Mouse (Mus musculus): Measurements from ENCODE around the gene Khdc1c.

DNA sequence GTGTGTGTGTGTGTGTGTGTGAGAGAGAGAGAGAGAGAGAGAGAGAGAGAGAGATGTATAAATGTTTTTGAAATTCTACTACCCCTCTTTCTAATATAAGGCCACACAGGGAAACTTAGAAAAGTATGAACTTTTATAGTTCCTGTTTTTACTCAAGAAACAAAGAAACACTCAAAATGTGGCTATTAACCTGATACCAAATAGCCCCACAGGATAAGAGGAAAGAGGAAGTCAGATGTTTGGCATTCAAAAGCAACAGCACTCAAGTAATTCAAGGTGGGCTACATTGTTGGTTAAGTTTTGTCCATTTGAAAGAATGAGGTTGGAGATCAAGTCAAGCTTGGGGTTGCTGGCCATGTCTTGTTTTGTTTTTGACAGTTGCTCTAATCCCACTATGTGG lies 32.3 kb upstream of the Khdc1c start:
- TF ChIP-seq POLR2A (IDR thresholded peaks at IDR 0.05; ENCODE audit: low read depth, low read length) (no peak), CTCF (IDR thresholded peaks at IDR 0.05; ENCODE audit: extremely low read depth, insufficient read depth, insufficient read length, insufficient replicate concordance) (no peak)
